Mouse (Mus musculus) embryo, embryonic 9.5 days (tissue): ENCODE data around the gene Cabp4.
"Not testable (repeated sequence)": the region's sequence is repeated elsewhere in the genome, so short reads cannot be mapped to it uniquely, and the experiment has no call there.

Experiments
- DNase-seq: peaks from one replicate; pipeline ENCODE4 v3.0.0-alpha.2; 2017; ENCODE audit errors: extremely low spot score

Gene Cabp4

GRCm38 (mm10) chr19:4125268-4125667, 18.6 kb downstream of the Cabp4 start:
- not testable (repeated sequence) for DNase-seq

- no peak for DNase-seq
Observed at GRCm38 (mm10) chr19:4124432-4124831, 19.4 kb downstream of the Cabp4 start.

- no peak for DNase-seq
Observed at GRCm38 (mm10) chr19:4122411-4123370, 21.1 kb downstream of the Cabp4 start.

DNA sequence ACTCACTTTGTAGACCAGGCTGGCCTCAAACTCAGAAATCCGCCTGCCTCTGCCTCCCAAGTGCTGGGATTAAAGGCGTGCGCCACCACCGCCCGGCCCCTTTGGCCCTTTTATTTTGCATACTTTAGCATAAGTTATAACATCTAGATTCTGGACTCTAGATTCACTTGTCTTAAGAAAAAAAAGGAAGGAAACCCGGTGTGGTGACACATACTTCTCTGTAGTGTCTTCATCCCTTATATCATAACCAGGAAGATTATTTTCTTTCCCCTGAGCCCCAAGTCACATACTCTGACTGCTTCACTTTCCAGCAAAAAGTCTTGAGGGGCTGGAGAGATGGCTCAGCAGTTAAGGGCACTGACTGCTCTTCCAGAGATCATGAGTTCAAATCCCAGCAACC, 21.9 kb downstream of the Cabp4 start:
- DNase-seq, result not testable (repeated sequence)

DNA sequence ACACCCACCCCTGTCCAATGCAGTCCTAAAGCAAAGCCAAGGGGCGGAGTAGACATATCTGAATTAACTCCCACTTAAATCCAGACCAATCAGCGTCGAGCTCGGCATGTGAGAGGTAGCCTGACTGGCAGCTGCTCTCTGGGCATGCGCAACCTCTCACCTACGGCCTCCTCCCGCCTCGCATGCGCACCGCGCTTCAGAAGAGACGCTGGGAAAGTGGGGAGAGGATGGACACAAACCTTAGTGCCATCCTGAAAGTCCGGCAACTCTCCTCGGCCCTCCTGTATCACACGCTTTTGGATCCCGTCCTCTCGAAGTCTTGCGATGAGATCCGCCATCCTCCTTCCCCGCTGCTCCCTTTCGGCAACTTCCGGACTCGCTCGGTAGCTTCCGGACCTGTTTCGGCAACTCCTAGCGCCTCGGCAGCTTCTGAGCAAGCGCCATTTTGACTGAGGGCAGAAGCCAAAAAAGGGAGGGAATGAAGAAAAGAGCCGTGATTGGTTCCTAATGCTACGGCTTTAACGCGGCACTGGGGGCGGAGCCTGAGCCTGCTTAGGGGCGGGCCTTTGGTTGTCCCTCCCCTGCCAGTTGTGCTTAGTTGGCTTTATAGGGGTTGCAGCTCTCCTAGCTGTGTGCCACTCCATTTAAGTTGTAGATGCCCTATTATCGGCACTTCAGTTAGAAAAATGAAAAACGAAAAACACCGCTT, 22.6 kb downstream of the Cabp4 start:
- peak; percentile 98 for DNase-seq

DNA sequence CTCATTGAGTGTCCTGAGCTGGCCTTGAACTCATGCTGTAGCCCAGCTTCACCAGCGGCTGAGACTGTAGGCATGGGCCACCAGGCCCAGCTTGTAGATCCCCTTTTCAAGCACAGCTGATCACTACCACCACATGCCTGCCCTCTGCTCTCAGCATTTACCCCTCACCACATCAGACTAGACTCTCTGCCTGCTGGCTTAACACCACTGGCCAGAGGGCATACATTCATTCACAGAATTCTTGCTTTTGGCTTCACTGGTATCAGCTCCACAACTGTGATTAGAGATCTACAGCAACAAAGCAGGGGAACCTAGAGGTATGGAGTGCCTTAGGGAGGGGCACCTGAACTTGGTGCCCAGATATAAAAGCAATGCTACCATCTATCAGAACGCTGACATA, 23.3 kb downstream of the Cabp4 start:
- no peak for DNase-seq

- no peak for DNase-seq
Observed at GRCm38 (mm10) chr19:4119716-4120487, 23.9 kb downstream of the Cabp4 start.

GRCm38 (mm10) chr19:4118350-4118749, 25.5 kb downstream of the Cabp4 start:
- no peak for DNase-seq

GRCm38 (mm10) chr19:4117006-4117405, 26.8 kb downstream of the Cabp4 start:
- no peak for DNase-seq

GRCm38 (mm10) chr19:4115816-4116215, 28.0 kb downstream of the Cabp4 start:
- no peak for DNase-seq

DNA sequence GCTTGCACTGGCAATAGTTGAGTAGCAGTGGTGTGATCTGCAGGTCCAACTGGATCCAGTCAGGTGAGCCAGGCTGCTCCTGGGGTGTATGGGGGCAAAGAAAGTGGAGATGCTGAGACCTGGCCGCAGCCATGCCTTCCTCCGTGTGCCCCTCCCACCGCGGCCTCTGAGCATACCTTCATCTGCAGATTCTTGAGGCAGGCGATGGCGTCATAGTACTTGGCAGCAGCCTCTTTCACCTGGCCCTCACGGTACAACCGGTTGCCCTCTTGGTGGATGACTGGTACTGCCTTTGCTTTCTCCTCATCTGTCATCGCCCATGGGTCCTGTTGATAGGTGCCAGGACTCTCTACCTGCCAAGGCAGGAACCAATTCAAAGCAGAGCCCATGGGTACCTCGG, 28.7 kb downstream of the Cabp4 start:
- DNase-seq, result no peak

GRCm38 (mm10) chr19:4114551-4114950, 29.3 kb downstream of the Cabp4 start:
- no peak for DNase-seq

DNA sequence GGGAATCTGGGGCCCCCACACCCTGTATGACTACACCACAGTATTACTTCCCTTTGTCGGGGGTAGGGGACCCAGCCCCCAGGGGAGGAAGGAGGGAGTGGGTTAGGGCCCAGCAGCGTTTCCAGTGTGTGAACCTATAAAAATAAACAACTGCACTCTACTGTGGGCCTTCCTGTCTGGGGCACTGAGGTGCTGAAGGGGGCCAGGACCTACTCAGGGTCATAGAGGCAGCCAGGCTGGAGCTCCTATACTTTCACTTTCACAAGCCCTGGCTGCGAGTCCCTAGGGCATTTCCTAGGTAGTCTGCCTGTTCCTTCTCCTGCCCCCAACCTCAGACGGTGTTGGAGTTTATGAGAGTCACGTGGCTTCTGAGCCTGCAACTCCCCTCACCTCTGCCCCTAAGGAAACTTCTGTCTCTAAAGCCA, 30.0 kb downstream of the Cabp4 start:
- DNase-seq, result no peak

DNA sequence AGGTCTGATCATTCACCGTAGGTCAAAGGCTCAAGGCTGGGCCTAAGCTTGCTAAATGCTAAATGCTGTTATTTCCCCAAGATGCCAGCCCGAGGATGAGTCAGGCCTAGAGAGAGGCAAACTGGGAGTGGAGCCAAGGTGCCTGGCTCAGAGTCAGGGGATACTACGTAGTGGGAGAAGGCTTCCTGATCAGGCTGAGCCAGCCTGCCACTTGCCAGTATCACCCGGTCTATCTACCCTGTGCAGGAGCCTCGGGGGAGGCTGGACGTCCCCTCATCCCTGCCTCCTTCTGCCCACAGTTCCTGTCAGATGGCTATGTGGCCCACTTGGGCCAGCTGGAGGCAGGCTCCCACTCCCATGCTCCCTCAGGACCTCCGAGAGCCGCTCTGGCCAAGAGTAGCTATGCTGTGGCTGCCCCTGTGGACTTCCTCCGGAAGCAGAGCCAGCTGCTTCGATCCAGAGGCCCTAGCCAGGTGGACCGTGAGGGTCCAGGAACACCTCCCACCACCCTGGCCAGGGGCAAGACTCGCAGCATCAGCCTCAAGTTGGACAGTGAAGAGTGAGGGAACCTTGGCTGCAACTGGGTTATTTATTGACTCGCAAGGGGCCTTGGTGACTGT, 30.5 kb downstream of the Cabp4 start:
- DNase-seq, result no peak

DNA sequence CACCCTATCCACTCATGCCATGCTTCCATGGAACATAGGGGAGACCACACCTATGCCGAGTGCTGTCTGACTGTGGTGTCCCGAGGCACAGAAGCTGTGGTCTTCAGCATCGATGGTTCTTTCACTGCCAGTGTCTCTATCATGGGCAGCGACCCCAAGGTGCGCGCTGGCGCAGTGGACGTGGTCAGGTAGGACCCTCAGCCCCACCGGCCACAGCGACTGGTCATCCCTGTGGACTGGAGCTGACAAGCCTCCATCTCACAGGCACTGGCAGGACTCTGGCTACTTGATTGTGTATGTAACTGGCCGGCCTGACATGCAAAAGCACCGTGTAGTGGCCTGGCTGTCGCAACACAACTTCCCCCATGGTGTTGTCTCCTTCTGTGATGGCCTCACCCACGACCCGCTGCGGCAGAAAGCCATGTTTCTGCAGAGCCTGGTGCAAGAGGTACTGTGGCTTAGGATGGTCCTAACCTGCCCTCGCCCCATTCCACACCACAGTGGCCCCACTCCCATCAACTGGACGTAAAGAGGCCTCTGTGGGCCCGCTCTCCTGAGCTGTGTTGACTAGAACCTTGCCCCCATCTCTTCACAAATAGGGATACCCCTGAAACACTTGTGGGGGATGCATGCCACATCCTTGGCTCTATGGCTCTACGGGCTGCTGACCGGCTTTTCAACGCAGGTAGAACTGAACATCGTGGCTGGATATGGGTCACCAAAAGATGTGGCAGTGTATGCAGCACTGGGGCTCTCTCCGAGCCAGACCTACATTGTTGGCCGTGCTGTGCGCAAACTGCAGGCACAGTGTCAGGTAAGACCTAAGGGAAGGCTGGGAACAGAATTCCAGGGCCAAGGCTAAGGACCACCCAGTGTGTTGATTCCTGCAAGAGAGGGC, 31.5 kb downstream of the Cabp4 start:
- no peak for DNase-seq

- no peak for DNase-seq
Observed at GRCm38 (mm10) chr19:4108535-4108934, 35.3 kb downstream of the Cabp4 start.

GRCm38 (mm10) chr19:4106654-4107053, 37.2 kb downstream of the Cabp4 start:
- DNase-seq, result no peak

GRCm38 (mm10) chr19:4104675-4105194, 39.1 kb downstream of the Cabp4 start:
- DNase-seq, result no peak

GRCm38 (mm10) chr19:4103792-4104191, 40.0 kb downstream of the Cabp4 start:
- no peak for DNase-seq

DNA sequence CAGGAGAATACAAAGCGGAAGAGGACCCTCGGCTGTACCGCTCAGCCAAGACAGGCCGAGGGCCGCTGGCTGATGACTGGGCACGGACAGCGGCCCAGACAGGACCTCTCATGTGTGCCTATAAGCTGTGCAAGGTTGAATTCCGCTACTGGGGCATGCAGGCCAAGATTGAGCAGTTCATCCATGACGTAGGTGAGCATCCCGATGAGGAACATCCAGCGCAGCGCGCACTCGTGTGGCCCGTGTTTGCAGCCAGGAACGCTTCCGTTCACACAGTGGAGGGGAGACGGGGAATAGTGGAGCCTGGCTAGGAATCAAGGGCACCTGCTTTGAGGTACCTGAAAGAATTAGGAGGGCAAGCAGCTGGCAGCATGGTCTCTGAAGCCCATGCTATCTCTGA, 40.5 kb downstream of the Cabp4 start:
- no peak for DNase-seq
